Mouse (Mus musculus): ENCODE measurements around the gene Gm8994.

The Gm8994 gene

DNA sequence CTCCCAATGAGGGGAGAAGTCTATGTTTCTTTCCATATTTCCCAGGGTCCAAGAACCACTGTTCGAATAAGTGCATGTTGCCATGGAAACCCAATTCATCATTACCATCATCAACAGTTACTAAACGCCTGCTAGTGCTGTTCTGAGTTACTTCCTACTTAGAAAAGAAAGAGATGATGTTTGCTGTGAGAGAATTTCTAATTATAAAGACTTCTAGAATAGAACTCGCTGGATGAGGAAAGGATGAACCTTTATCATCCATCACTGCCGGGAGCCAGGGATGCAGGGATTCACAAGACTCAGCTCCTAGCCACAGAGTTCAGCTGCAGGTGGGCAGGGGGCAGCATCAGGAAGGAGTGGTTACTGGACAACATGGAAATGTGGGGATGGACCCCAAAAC is 36.7 kb downstream of the Gm8994 start:
- DNase-seq, result no peak

DNA sequence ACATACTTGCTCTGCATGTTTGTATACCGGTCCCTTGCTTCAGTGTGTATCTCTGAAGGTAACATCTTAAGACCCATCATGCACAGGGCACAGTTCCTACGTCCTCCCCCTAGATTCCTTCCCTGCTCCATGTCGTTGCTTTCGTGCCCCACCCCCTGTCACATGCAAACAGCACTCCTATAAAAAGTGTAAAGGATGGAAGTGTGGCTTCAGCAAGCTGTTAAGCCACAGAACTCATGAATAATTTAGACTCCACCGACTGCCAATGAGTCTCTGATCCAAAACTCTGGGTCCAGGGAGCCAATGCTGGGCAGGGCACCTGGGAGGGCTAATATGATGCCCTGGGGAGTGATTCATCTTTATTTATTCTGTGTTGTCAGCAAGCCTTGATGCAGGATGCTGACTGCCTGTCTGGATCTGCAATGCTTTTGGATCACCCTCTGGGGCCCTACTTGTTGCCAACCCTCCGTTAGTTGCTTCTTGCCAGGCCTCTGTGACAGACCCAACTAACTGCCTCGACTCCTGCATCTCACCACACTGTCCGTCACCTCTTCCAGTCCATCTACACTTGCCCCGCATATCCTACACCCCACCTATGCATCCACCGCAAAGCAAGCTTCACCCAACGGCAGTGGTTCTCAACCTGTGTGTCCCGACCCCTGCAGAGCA is 37.2 kb downstream of the Gm8994 start:
- no peak for DNase-seq

DNA sequence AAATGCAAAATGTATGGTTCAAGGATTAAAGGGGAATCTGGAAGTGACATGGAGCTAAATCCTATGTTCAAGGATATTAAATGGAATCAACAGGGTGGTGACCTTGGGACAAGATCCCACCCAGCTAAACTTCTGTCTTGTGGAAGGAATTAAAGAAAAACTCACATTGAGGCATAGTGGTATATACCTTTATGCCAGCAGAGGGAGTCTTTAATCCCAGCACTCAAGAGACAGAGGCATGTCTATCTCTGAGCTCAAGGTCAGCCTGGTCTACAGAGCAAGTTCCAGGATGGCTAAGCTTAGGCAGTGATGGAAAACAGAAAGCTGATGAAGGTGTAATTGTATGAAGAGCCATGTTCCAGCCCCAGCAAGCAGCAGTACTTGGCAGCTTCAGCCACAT is 48.8 kb downstream of the Gm8994 start:
- peak; percentile 54 for DNase-seq

Measured in heart, adult 11 months (tissue).